Mouse (Mus musculus) olfactory bulb, adult 2 months (tissue): Measurements from ENCODE around the gene Rbm7. TPM values are rescaled to one million over a fixed set of nuclear protein-coding genes. Genes with fewer than 3 reads are reported as not detected.

Source experiments
- H3K27ac ChIP-seq: fragments of 200-500 bp; 2 replicates; pipeline ENCODE4 v1.5.1; 2012; ENCODE audit warnings: low read depth, low read length; ENCODE audit not compliant: insufficient read depth
- H3K4me1 ChIP-seq: fragments of 200-500 bp; 2 replicates; pipeline ENCODE4 v1.6.1; 2012; ENCODE audit warnings: low read length; ENCODE audit not compliant: control insufficient read depth, insufficient read depth
- H3K4me3 ChIP-seq: fragments of 200-500 bp; 2 replicates; pipeline ENCODE4 v1.5.1; 2012; ENCODE audit warnings: mild to moderate bottlenecking, low read depth, low read length, moderate library complexity; ENCODE audit not compliant: insufficient read depth
- CTCF ChIP-seq: fragments of 200-500 bp; IDR thresholded peaks from 2 replicates; pipeline ENCODE4 v1.5.1; 2012; ENCODE audit warnings: low read depth, mild to moderate bottlenecking, low read length, moderate library complexity; ENCODE audit not compliant: insufficient read depth
- POLR2A ChIP-seq: fragments of 200-500 bp; IDR thresholded peaks from 2 replicates; pipeline ENCODE4 v1.6.1; 2012; ENCODE audit warnings: mild to moderate bottlenecking, low read depth, low read length, moderate library complexity; ENCODE audit not compliant: insufficient read depth
- WGBS: fragments of 180-500 bp; shearing (Covaris S2); methylation state at CpG from one replicate; pipeline ENCODE4 v1.1.7; 2018; 5-methylcytosine and 5-hydroxymethylcytosine counted together
- polyA plus RNA-seq: library from polyadenylated mRNA; stranded (reverse); fragments of >200 nt; gene quantifications from 2 replicates; pipeline ENCODE4 v1.2.4, GENCODE M21; 2012; ENCODE audit warnings: low replicate concordance; ENCODE audit not compliant: missing spikeins, insufficient read depth, insufficient read length

The Rbm7 gene
- polyA plus RNA-seq, 1 experiment = not detected

- 4% methylated on average over 34 of the region's 34 CpGs for WGBS
- Histone ChIP-seq H3K4me3 (peak overlapping the region; percentile 86), H3K4me1 (0 out of 2 replicates have a peak, but pooled peaks cover 2% of the 10 kb centered on the region), H3K27ac (peak overlapping the region; percentile 91)
- no peak for TF ChIP-seq POLR2A
These were observed 441 bp upstream of the Rbm7 start for GRCm38 (mm10) chr9:48495548-48495932.

DNA sequence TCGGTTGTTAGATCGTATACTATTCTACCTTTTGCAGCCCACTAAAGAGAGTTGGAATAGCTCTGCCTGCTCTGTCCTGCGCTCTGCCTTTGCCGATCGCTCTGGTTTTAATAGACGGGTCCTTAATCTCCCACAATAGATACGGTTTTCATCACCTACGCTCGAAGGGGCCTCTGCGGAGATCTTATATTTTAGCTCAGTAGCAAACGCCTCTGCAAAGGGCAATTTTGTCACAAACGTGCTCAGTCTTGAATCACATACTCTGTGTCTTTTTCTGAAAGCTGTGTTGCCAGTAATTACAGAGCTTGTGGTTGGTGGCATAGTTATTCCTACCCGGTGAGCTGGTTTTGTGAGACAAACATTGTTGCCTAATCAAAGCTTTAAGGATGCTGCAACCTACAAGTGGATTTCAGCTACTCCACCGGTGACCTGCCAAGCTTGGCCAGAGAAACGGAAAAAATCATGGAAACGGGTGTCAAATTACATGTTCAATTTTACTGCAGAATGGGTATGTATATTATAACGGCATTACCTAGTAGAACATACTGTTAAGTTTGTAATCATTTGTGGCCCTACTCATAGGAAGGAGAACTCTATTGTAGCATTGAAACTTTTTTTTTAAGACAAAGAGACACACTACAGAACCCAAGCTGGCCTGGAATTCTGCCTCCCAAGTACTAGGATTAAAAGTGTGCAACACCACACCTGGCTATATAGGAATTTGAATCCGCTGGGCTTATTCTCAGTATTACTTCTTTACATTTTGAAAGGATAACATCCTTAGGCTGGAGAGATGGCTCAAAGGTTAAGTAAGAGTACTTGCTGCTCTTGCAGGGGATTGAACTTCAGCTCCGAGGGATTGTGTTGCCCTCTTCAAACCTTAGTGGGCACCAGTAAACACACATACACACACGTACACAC is 13.6 kb downstream of the Rbm7 start:
- no peak overlapping the region for H3K4me3 ChIP-seq
- TF ChIP-seq CTCF = no peak
- TF ChIP-seq POLR2A = no peak
- 23% methylated on average over 20 of the region's 20 CpGs for WGBS
- H3K4me1 ChIP-seq = no peaks in the 10 kb centered on the region
- H3K27ac ChIP-seq = no peak overlapping the region; the same call in 1 of the 2 replicates

DNA sequence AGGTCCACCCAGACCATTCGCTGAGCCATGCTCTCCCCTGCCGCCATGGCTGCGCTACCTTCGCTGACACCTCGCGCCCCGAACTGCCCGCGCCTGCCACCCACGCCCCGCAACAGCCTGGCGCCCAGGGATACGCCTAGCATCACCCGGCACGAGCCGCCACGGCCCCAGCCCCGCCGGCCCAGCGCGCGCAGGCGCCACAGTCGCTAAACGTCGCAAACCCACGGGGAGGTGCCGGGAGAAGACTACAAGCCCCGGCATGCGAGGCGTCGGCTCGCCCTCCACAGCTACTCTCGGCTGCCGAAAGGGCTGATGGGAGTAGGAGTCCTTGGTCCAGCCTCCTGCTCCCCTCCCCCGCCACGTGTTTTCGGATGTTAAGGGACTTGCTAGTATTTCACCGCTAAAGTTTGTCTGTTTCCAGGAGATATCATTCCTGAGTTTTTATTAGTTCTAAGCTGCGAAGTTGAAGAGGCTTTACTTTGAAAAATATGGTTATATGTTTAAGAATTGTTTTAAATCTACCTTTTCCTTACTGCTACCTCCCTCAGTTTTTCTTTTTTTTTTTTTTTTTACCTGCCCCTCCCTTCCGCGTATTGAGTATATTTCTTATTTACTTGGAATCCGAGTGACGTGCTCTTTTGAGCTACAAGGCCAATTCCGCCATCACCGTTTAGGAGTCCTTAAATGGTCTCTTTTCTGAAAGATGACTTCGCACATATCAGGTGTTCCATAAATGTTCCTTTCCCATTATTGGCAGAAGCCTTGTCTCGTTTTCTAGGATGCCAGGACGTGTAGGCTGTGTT is 14.5 kb downstream of the Rbm7 start, which contains the start of gene Rexo2:
Gene Rexo2, minus strand, starts transcription at position 213 of the 803 bp plus-strand sequence.
- Histone ChIP-seq H3K27ac (no peak within 1 kb of the TSS; the same call in none of the 2 replicates), H3K4me3 (peak within 1 kb of the TSS; percentile 99), H3K4me1 (no peaks in the 10 kb centered on the region)
- TF ChIP-seq CTCF (no peak), POLR2A (no peak)
- 1% methylated on average over 49 of the region's 49 CpGs for WGBS

DNA sequence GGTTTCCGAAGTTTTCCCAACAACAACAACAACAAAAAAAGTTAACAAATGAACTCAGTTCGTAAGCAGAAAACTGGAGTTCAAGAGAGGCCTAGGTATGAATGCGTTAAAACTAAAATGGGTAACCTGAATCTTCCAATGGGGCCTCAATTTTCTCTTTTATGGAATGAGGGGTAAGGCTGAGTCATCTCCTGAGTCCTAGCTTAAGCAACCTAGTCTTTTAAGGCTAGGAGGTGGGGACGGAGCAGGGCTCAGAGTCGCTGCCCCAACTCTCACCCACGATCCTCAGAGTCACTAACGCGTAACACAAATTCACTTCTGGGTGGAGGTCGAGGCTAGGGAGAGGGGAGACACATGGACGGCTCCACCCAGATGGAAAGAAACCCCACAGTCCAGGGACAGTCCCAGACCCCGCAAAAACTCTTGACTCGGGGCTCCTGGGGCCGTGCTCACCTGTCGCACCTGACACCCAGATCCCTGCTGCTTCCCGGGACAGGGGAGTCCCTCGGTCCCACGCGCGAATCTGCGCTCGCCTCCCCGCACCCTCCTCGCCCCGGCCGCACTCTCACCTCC is 15.2 kb downstream of the Rbm7 start:
- no peak overlapping the region; the same call in 1 of the 2 replicates for H3K27ac ChIP-seq
- TF ChIP-seq POLR2A (no peak), CTCF (no peak)
- peak overlapping the region; percentile 99 for H3K4me3 ChIP-seq
- 6% methylated on average over 25 of the region's 25 CpGs for WGBS
- H3K4me1 ChIP-seq = no peaks in the 10 kb centered on the region

DNA sequence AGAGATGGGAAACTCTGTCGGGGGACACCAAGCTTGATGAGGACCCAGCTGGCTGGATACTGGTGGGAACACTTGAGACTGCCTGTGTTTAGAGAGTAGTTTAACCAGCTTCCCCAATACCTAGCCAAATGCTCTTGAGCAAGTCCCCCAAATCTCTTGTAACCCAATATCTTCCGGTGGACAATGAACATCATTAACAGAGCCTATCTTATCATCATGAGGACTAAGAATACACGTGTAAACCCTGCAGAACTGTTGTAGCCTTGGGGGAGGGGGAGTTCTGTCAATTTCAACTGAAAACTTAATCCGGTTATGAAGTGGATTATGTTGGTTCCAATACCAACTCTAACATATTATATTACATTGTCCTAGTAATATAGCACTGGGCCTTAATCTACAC is 16.3 kb downstream of the Rbm7 start:
- H3K27ac ChIP-seq = no peak overlapping the region
- no peak overlapping the region for H3K4me3 ChIP-seq
- H3K4me1 ChIP-seq = no peaks in the 10 kb centered on the region
- WGBS = 89% methylated on average over 4 of the region's 4 CpGs
- TF ChIP-seq CTCF (no peak), POLR2A (no peak)

GRCm38 (mm10) chr9:48476236-48477165 is 18.6 kb downstream of the Rbm7 start:
- no peak overlapping the region for H3K4me3 ChIP-seq
- no peaks in the 10 kb centered on the region for H3K4me1 ChIP-seq
- no peak for TF ChIP-seq CTCF
- no peak for TF ChIP-seq POLR2A
- WGBS = 87% methylated on average over 10 of the region's 10 CpGs
- no peak overlapping the region for H3K27ac ChIP-seq

DNA sequence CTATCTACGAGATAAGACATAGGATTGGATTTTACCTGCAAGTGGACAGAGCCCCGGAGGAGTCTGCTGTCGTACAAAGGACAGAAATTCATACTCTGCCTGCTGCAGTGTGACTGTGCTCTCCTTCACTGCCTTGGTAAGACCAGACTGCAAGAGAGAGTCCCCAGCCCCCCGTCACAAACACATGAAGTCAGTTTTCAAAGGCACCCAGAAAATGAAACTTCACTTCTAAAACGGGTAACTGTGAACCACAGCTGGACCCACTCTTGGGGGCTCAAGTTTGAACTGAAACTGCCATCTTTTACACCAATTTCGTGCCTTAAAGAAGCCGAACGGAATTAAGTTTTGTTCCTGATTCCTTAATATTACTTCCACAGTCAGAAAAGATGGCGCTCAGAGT is 20.7 kb downstream of the Rbm7 start:
- H3K4me1 ChIP-seq = no peaks in the 10 kb centered on the region
- TF ChIP-seq CTCF (no peak), POLR2A (no peak)
- no peak overlapping the region for H3K27ac ChIP-seq
- no peak overlapping the region for H3K4me3 ChIP-seq
- WGBS = 97% methylated on average over 9 of the region's 9 CpGs

GRCm38 (mm10) chr9:48473131-48473530 is 22.0 kb downstream of the Rbm7 start:
- TF ChIP-seq CTCF (no peak), POLR2A (no peak)
- H3K4me3 ChIP-seq = no peak overlapping the region
- 88% methylated on average over 12 of the region's 12 CpGs for WGBS
- no peak overlapping the region for H3K27ac ChIP-seq
- no peaks in the 10 kb centered on the region for H3K4me1 ChIP-seq
